Mouse (Mus musculus) liver, postnatal 0 days (tissue): Measurements from ENCODE around the gene Fam114a1. TPM values are rescaled to one million over a fixed set of nuclear protein-coding genes. Genes with fewer than 3 reads are reported as not detected.

ENCODE experiments used
- ATAC-seq: fragments of 200-750 bp; cut with Nextera tagmentation; 2 replicates; pipeline ENCODE4 v1.8.0; 2017; ENCODE audit warnings: mild to moderate bottlenecking, moderate library complexity
- DNase-seq: peaks from one replicate; pipeline ENCODE4 v3.0.0-alpha.2; 2016
- H3K27ac ChIP-seq: fragments of 300-500 bp; sonication (generic); 2 replicates; pipeline ENCODE4 v1.5.1; 2014; ENCODE audit warnings: antibody characterized with exemption, moderate library complexity, mild to moderate bottlenecking, low read depth
- H3K27me3 ChIP-seq: fragments of 300-500 bp; sonication (generic); 2 replicates; pipeline ENCODE4 v1.6.1; 2014; ENCODE audit warnings: low read length, control low read depth, mixed read lengths; ENCODE audit not compliant: insufficient read depth
- H3K36me3 ChIP-seq: fragments of 300-500 bp; sonication (generic); replicated peaks from 2 replicates; pipeline ENCODE4 v1.6.1; 2014; ENCODE audit warnings: mild to moderate bottlenecking, control low read depth, low read length, moderate library complexity, mixed read lengths; ENCODE audit not compliant: insufficient read depth
- H3K4me1 ChIP-seq: fragments of 300-500 bp; sonication (generic); 2 replicates; pipeline ENCODE4 v1.6.1; 2014; ENCODE audit warnings: antibody characterized with exemption, mild to moderate bottlenecking, control low read depth; ENCODE audit not compliant: insufficient read depth
- H3K4me2 ChIP-seq: fragments of 300-500 bp; sonication (generic); 2 replicates; pipeline ENCODE4 v1.6.1; 2014; ENCODE audit warnings: low read depth, mild to moderate bottlenecking, low read length, moderate library complexity, mixed read lengths
- H3K4me3 ChIP-seq: fragments of 300-500 bp; sonication (generic); 2 replicates; pipeline ENCODE4 v1.5.1; 2014; ENCODE audit warnings: low read depth, low read length
- H3K9ac ChIP-seq: fragments of 300-500 bp; sonication (generic); replicated peaks from 2 replicates; pipeline ENCODE4 v1.6.1; 2014; ENCODE audit warnings: mild to moderate bottlenecking, moderate library complexity
- H3K9me3 ChIP-seq: fragments of 300-500 bp; sonication (generic); 2 replicates; pipeline ENCODE4 v1.6.1; 2016; ENCODE audit warnings: mild to moderate bottlenecking, control low read depth, low read length, mixed read lengths
- CTCF ChIP-seq: sonication (generic); IDR thresholded peaks from 2 replicates; pipeline ENCODE4 v1.5.1; 2016; ENCODE audit warnings: antibody characterized with exemption, low read depth
- EP300 ChIP-seq: IDR thresholded peaks from 2 replicates; pipeline ENCODE4 v1.6.1; 2016; ENCODE audit warnings: antibody characterized with exemption, low read depth, mild to moderate bottlenecking
- WGBS: fragments of 180-500 bp; shearing (Covaris S2); extraction: QIAGEN DNeasy Blood & Tissue Kit; methylation state at CpG from one replicate; pipeline ENCODE4 v1.1.7; 2014; ENCODE audit not compliant: insufficient replicate concordance; 5-methylcytosine and 5-hydroxymethylcytosine counted together
- polyA plus RNA-seq: library from polyadenylated mRNA; unstranded; fragments of >200 nt; fragmentation: Nextera tagmentation; extraction: Ambion mirVana; gene quantifications from 2 replicates; pipeline ENCODE4 v1.2.1, GENCODE M21; 2015

The Fam114a1 gene
- polyA plus RNA-seq: 9.4 and 10.2 TPM in 2 replicates

DNA sequence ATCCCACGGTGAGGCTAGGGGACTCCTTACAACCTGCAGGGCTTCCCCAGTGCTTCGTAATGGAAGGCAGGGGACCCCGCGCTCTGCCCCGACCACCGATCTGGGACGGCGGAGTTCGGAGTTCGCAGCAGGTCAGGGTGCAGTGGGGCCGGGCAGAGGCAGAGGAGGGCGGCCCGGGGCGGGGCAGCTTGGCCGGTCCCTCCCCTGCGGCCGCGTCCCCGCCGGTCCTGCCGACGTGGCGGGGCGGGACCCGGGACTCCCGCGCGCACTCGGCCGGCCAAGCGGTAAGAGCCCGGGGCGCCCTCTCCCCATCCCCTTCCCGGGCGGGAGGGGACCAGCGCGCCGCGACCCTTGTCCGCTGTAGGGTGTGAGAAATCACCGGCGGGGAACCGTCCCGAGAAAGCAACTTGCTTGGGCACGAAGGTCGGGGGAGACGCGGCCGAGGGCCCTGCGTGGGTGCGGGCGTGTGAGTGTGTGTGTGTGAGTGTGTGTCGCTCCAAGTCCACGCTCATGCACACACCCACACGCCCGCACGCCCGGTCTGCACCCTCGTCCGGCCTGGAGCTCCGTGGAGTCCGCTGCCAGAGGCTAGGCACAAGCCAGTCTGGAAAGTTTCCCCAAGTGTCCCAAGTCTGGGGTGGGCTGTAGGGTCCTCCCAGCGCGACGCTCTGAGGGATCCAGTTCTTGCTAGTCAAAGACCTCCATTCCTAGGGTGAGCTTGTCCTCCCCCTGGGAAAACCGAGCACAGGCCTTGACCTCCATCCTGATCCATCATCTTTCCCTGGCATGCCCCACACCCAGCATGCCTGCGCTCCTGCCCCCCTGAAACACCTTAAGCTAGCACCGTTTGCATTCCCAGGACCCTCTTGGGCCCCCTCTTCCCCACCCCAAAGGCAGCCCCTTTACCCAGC is at the start of gene Fam114a1:
Gene Fam114a1, plus strand, starts transcription at position 211 of the 911 bp plus-strand sequence.
- TF ChIP-seq EP300 (no peak), CTCF (no peak)
- H3K4me3 ChIP-seq: peak within 1 kb of the TSS; percentile 57
- H3K27me3 ChIP-seq: no peaks in the 10 kb centered on the region
- peaks cover 3% of the 10 kb centered on the region; the same call in 1 of the 2 replicates for H3K4me1 ChIP-seq
- peak within 1 kb of the TSS; percentile 48 for H3K27ac ChIP-seq
- peak; percentile 92 for ATAC-seq
- DNase-seq: peak; percentile 82
- H3K36me3 ChIP-seq: no peaks in the 10 kb centered on the region
- H3K9me3 ChIP-seq: no peaks in the 10 kb centered on the region
- peak within 1 kb of the TSS; percentile 73 for H3K4me2 ChIP-seq
- 2% methylated on average over 62 of the region's 68 CpGs for WGBS
- peak within 1 kb of the TSS; percentile 68 for H3K9ac ChIP-seq

GRCm38 (mm10) chr5:64922891-64923381 is 46.9 kb upstream of the Fam114a1 start:
- Histone ChIP-seq H3K9me3 (no peaks in the 10 kb centered on the region), H3K27ac (peak overlapping the region; percentile 60), H3K36me3 (no peaks in the 10 kb centered on the region), H3K4me1 (no peaks in the 10 kb centered on the region; the same call in none of the 2 replicates), H3K4me2 (no peak overlapping the region), H3K4me3 (no peak overlapping the region), H3K9ac (no peak overlapping the region), H3K27me3 (no peaks in the 10 kb centered on the region)
- 57% methylated on average over 5 of the region's 5 CpGs for WGBS
- no peak for ATAC-seq
- no peak for DNase-seq
- TF ChIP-seq EP300: no peak
- TF ChIP-seq CTCF: no peak

DNA sequence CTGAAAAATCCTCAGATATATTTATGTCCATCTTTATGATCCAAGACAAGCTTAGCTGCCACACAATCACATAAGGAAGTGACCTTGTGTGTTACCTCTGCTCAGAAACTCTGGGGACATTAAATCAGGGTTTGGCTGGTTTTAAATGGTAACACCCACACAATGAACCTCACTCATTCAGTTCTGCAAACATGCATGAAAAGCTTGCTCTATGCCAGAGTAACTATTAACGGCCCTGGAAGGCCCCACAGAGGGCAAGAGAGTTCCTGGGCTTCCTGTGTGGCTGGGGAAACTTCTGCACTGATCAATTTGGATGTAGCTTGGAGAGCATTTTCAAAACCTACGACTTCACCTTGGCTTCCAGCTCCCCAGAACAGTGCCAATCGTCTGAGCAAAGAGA is 37.7 kb upstream of the Fam114a1 start:
- ATAC-seq: no peak
- H3K27me3 ChIP-seq: no peaks in the 10 kb centered on the region
- H3K9ac ChIP-seq: no peak overlapping the region
- H3K36me3 ChIP-seq: no peaks in the 10 kb centered on the region
- peaks cover 3% of the 10 kb centered on the region; the same call in 1 of the 2 replicates for H3K4me1 ChIP-seq
- WGBS: 26% methylated on average over 3 of the region's 3 CpGs
- no peaks in the 10 kb centered on the region for H3K9me3 ChIP-seq
- H3K27ac ChIP-seq: no peak overlapping the region
- no peak overlapping the region for H3K4me3 ChIP-seq
- H3K4me2 ChIP-seq: no peak overlapping the region
- TF ChIP-seq CTCF (no peak), EP300 (no peak)
- no peak for DNase-seq

- no peak overlapping the region for H3K27ac ChIP-seq
- H3K9me3 ChIP-seq: no peaks in the 10 kb centered on the region
- no peak overlapping the region for H3K4me3 ChIP-seq
- H3K4me2 ChIP-seq: 0 out of 2 replicates have a peak overlapping the region, but pooled peaks have one; percentile 20
- H3K4me1 ChIP-seq: peaks cover 3% of the 10 kb centered on the region; the same call in 1 of the 2 replicates
- WGBS: 82% methylated on average over 15 of the region's 15 CpGs
- no peak overlapping the region for H3K9ac ChIP-seq
- no peaks in the 10 kb centered on the region for H3K27me3 ChIP-seq
- TF ChIP-seq CTCF (no peak), EP300 (no peak)
- H3K36me3 ChIP-seq: no peaks in the 10 kb centered on the region
- ATAC-seq (no peak), DNase-seq (no peak)
Measured at GRCm38 (mm10) chr5:64932775-64933174, 37.1 kb upstream of the Fam114a1 start.

GRCm38 (mm10) chr5:64951486-64951885 is 18.4 kb upstream of the Fam114a1 start:
- no peak overlapping the region for H3K9ac ChIP-seq
- WGBS: 80% methylated on average over 5 of the region's 5 CpGs
- H3K27ac ChIP-seq: no peak overlapping the region
- DNase-seq: no peak
- ATAC-seq: no peak
- H3K4me3 ChIP-seq: no peak overlapping the region
- no peaks in the 10 kb centered on the region for H3K27me3 ChIP-seq
- no peak overlapping the region for H3K4me2 ChIP-seq
- no peaks in the 10 kb centered on the region for H3K4me1 ChIP-seq
- H3K9me3 ChIP-seq: no peaks in the 10 kb centered on the region
- TF ChIP-seq EP300 (no peak), CTCF (no peak)
- H3K36me3 ChIP-seq: no peaks in the 10 kb centered on the region

DNA sequence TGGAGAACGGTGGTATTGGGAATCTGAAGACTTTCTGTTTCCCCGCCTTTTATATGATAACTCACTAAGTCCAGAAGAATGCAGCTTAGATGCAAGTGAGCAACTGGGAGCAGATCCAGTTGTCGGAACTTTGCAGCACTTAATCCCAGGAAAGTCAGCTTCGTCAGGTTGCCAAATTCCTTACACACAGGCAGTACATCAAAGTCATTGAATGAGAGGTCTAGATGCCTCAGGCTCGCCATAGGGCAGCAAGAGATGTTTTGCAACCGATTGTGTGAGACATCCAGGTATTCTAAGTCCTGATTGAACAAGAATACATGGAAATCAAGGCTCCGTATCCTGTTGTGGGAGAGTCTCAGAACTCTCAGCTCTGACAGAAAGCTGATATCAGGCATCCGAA is 14.9 kb upstream of the Fam114a1 start:
- Histone ChIP-seq H3K4me1 (no peaks in the 10 kb centered on the region), H3K27ac (no peak overlapping the region), H3K4me3 (no peak overlapping the region), H3K4me2 (no peak overlapping the region), H3K9me3 (no peaks in the 10 kb centered on the region), H3K27me3 (no peaks in the 10 kb centered on the region), H3K9ac (no peak overlapping the region), H3K36me3 (no peaks in the 10 kb centered on the region)
- WGBS: 74% methylated on average over 8 of the region's 8 CpGs
- TF ChIP-seq CTCF (no peak), EP300 (no peak)
- DNase-seq (no peak), ATAC-seq (no peak)
